Mouse (Mus musculus): ENCODE measurements at regions not wholly inside any gene's neighbourhood (a gene's known extent, or its start where the extent isn't known, plus 50 kb on each side); places are given as distances from the start of the nearest gene placed in this dataset.

DNA sequence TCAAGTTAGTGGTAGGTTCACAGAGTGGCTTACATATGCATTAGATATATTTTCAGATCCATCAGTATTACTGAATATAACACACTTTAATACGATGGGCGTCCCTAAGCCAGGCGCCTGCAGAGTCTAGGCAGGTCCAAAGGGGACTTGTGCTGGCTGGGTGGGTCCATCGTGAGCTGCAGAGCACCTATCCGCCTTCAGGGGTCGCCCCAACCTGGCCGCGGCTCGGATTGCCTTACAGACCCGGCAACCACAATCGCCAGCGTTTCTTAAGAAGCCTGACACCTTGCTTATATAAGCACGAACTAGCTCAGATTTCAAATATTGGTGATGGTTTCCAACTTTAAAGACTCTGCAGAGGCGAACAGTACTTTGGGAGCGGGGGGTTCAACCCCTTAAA lies 227.3 kb downstream of the Gm11011 start:
- TF ChIP-seq CTCF (IDR thresholded peaks at IDR 0.05; ENCODE audit: low read depth) (peak; percentile 44; the same call in 1 of the 2 replicates), EP300 (IDR thresholded peaks at IDR 0.05; ENCODE audit: low read depth) (no peak)
